Mouse (Mus musculus): ENCODE measurements around the gene Garnl3.

Gene Garnl3

DNA sequence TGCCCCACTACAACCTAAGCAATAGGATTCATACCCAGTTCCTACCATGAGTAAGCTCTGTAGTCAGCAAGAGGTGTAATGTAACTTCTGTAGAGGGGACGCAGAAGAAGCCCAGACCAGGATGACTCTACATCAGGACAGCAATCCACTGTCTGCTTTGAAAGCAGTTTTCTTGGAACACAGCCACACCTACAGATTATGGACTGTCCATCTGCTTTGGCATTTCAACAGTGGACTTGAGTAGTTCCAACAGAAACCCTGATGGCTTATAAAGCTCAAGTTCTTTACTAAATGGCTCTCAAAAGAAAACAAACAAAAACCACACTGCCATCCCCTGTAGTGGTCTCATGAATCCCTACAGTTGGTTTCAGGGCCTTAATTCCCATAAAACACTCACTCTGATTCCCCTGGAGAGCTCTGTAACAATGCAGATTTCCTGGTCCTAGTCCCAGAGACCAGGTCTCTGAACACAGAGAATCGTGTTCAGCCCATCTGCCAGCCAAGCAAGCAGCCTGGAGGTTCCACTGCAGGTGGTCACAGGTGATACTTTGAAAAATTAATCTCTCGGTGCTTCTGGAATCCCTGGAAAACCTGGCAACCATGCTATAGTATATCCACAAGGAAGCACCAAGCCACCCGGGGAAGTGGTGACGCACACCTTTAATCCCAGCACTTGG, 42.0 kb downstream of the Garnl3 start:
- DNase-seq (ENCODE audit: low read depth, low spot score) = no peak

DNA sequence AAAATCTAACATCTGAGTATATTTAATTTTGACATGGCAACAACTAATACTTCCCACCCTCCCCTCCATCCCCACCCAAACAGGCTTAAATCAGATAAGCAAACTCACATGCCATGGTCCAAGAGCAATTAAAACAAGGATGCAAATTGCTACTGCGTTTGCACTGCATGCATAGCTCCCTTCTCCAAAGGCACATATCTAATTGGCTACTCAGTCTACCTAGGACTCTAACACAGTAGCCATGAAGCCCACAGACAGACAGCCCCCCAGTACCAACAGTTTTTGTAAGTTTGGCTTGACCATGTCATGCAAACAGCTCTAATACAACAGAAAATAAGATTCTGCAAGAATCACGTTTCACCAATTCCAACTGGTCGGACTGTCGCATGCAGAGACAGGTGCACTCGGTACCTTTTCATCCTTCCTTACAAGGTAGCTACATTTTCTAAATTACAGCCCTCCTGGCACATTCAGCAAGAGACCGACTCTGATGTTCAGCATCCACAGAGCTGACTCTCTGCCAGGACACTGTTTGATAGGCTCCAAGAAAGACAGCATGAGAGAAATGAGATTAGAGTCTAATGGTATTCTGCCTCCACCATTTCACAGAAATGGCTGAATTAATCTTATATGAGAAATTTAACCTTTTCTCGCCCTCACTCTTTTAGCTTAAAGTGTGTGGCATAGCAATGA, 44.6 kb downstream of the Garnl3 start:
- no peak for DNase-seq (ENCODE audit: low read depth, low spot score)

DNA sequence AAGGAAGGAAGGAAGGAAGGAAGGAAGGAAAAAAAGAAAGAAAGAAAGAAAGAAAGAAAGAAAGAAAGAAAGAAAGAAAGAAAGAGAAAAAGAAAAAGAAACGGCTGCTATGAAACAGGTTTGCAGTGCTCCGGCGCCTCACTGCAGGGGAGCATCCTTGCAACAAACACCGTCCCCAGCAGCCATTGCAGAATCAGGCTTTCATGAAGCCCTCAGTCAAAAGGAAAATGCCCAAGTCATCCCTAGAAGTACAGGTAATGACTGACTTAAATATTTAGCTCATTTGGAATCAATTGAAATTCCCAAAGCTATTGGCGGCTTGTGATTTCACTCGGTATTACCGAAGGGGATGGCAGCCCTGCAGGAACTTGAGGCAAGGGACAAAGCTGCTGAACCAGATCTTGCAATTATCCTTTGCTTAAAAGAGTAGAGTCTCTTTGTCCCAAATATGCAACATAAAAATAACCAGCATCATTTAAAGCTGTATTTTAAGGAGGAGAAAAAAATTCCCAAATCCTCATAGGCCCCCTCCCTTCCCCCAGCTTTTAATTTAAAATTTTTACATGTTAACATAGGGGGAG, 45.3 kb downstream of the Garnl3 start:
- no peak for DNase-seq (ENCODE audit: low read depth, low spot score)

DNA sequence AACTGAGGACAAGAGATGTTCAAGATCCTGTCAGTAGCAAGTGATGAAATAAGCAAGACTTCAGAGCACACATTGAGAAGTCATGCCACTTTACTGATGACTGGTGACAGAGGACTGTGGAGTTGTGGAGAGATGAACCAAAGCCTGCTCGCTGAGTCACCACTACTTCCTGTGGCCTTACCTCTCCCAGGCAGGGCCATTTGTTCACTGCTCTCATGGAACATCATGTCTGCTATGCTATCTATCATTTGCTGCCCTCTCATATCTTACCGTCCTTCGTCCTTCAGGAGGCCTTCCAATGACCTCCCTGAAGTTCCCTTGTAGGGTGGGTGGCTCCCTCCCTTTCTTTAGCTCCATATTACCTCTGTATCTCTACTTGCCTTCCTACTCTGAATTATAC, 47.2 kb downstream of the Garnl3 start:
- no peak for DNase-seq (ENCODE audit: low read depth, low spot score)

DNA sequence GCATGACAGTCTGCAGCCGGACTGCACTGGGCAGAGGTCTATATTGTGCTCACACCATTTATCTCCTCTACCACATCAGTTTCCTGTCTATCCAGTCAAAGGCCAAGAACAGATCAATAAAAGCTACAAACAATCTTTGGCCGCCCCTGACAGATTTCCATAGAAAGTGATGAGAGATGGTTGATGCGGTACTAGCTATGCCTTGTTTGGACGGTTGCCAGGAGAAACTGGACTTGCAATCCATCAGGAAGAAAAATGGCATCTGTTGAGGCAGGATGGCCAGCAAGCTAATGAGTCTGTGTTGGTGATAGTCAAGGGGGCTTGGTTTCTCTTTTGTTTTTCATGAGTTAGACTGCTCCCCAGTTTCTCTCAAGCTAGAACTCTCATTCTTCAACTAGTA, 51.3 kb downstream of the Garnl3 start:
- no peak for DNase-seq (ENCODE audit: low read depth, low spot score)

DNA sequence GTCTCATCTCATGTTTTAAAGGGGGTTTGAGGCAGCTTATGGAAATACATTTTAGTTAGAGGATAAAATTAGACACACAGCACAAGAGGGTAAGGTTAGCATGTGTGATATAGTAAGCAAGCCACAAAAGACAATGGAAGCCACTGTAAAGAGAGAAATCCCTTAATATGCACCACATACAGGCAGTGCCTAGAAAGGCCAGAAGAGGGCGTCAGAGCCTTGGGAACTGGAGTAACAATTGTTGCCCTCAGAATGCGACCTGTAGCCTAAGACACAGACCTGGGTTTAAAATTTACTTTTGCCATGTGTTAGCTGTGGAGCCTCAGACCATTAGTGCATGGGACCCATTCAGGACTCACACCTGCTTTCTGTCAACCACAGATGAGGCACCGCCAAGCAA, 54.2 kb downstream of the Garnl3 start:
- DNase-seq (ENCODE audit: low read depth, low spot score) = peak; percentile 29

DNA sequence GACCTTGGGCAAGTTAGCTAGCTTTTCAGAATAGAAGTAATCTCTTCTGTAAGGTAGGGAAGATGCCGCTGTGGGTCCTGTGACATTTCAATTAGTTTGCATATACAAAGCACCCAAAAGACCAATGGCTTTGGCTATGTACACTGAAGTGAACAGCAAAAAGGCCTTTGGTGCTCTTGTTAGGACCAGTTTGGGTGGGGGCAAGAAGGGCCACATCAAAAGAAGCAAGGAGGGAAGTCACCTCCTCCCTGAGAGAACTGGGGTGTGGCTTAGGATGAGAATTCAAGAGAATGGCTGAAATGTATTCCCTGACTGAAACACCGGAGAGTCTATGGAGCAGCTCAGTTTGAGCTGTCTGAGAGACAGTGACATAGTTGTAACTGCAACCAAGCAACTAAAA, 56.5 kb downstream of the Garnl3 start:
- no peak for DNase-seq (ENCODE audit: low read depth, low spot score)

DNA sequence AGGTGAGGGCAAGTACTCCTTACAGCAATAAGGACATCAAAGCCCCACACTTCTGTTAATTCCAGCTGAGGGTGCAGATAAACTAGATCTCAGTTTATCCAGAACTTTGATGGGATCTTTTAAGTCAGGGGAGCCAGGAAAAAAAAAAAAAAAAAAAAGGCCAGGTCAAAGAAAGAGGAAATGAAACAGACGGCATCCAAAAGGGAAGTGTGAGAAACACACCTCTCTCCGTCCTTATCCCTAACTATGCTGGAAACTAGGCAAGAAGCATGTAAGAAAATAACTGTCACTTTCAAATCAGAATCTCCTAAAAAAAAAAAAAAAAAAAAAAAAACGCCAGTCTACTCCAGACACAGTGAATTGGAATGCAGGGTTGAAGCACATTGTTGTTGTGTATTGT, 57.3 kb downstream of the Garnl3 start:
- DNase-seq (ENCODE audit: low read depth, low spot score) = no peak

DNA sequence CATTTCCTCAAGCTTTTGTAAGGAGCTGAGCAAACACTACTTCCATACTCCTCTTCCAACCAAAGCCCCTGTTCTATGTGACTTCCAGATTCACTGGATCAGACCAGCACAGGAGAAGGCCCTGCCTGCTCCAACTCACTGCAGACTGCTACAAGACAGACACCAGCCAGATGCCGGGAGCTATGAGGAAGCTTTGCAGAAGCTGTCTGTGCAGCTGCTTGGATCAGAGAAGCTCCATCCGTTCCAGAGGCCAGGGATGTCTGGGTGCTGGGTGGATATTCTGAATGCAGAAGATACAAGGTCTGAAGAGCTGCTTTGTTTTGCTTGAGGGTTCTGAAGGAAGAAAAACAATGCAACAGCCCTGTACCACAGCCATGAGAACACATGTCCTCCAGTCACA, 59.1 kb downstream of the Garnl3 start:
- DNase-seq (ENCODE audit: low read depth, low spot score) = no peak

DNA sequence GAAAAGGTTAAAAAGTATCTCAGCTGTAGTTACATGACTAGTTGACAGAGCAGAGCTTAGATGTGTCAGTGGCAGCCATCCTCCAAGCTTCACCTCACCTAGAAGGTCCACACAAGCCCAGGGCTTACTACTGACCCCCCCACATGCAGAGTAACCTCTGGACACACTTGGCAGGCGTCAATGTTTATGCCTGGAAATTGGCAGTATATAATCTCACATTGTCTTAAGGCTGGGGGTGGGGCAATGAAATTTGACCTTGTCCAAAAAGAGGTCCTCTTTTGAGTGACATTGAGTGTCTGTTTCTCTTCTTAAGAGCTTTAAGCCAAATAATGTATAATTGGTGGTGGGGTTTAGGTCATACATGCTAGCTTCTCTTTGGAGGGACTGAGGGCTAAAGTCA, 65.8 kb downstream of the Garnl3 start:
- DNase-seq (ENCODE audit: low read depth, low spot score) = no peak

DNA sequence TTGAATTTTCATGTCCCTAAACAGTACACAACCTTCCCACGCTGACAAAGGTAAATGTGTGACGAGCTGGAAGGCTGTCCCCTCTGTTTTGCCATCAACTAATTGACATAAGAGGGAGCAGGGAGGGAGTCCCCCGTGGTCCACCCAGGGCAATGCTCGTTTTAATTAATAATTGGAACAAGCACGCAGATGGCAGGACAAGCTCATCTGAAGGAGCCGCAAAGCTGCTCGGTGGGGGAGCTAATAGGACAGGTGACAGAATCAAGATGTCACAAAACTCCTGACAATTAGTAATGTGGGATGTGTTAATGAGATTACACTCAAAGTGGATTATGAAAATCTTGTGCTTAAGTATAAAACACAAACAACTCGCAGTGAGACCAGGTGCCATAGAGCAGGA, 68.7 kb downstream of the Garnl3 start:
- no peak for DNase-seq (ENCODE audit: low read depth, low spot score)

DNA sequence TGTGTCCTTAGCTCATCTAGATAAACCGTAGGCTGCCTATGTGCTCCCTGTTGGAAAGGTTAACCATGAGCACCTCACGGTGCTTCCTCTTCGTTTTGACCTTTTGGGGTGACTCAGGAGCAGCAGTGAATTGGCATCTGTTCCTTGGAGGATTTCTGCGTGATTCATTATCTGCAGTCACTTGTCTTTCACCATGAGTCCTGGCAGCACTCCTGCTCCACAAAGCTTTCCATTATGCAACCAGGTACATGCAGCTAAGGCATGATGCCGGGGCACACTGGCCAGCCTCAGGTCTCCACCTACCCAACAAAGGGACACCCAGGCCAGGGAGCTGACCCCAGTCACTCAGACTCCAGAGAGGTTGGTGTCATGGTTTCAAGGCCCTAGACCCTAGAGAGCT, 72.5 kb downstream of the Garnl3 start:
- no peak for DNase-seq (ENCODE audit: low read depth, low spot score)

DNA sequence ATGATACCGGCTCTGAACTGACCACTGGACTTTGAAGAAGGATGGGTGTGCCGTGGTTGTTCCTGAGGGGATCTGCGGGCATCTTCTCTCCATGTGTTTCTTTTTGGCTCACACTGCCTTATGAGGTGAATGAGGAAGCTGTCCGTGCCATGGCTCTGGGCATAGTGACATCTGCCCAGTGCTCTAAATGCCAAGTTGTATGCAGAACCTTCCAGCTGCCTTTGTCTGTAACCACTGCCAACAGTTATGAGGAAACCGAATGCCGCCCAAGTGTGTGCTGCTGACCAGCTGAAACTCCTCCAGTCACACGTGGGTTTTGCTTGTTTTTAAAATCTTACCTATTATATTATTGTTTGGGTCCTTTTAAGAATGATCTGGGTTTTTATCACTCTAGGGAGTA, 73.9 kb downstream of the Garnl3 start:
- no peak for DNase-seq (ENCODE audit: low read depth, low spot score)

DNA sequence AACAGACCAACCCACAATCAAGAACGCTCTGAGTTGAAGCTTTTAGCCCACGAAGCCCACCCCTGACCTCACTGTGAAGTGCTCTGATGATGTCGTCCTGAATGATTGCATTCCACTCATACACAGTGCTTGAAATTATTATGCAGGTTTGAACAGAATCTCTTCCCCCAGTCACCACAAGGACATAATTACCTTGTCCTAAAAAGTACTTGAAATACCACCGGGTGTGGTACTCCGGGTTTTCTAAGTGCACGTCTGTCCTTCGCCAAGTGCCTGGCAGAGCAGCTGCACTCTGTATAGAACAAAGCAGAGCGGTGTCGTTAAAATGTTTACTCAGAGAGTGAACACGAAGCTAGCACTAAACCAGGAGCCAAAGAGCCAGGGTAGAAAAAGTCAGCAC, 77.5 kb downstream of the Garnl3 start:
- DNase-seq (ENCODE audit: low read depth, low spot score) = peak; percentile 10

DNA sequence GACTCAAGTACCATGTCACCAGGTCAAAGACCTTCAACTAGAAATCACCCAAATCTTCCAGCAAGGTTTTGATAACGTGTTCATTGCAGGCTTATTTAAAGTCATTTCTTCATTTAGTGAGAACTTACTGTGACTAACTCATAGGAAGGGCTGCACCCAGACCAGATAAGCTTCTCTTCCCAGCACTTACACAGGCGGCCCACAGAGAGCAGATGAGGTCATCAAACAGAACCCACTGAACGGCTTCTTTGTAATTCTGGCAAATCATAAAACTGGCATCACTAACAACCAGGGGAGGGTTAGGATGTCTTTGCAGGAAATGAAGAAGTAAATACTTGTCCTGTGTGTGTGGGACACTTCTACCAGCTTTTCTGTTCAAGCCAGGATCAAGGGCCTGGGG, 84.1 kb downstream of the Garnl3 start:
- no peak for DNase-seq (ENCODE audit: low read depth, low spot score)

DNA sequence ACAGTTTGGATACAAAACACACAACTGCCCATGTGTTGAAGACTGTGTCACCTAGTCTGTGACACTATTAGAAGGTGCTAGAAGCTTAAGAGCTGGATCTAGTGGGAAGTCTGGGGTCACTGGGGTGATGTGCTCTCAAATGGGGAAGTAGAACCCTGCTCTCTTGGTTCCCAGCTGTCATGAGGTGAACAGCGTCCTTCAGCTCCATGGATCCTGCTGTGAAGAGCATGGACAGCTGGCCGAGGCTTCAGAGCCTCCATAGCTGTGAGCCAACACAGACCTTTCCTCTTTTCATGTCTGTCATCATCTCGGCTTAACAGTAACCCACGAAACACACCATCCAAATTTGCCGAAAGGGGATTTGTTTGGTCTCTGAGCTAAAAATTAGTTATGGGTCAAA, 84.5 kb downstream of the Garnl3 start:
- DNase-seq (ENCODE audit: low read depth, low spot score) = no peak

DNA sequence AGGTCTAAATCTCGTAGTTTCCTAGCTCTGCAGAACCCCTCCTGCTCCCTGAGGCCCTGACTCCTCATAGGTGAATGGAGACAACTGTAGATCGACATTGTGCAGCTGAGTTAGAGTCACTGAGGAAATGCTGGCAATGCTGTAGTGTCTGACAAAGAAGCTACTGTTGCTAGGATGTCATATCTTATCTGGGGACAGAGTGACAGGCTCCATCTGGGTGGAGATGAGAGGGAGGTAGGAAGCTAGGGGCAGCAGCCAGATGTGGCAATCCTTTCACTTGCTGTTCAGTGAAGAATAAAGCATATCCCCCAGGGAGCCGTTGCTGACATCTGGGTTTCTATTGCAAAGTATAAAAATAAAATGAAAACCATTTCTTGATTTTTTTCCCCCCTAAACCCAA, 85.6 kb downstream of the Garnl3 start:
- no peak for DNase-seq (ENCODE audit: low read depth, low spot score)

DNA sequence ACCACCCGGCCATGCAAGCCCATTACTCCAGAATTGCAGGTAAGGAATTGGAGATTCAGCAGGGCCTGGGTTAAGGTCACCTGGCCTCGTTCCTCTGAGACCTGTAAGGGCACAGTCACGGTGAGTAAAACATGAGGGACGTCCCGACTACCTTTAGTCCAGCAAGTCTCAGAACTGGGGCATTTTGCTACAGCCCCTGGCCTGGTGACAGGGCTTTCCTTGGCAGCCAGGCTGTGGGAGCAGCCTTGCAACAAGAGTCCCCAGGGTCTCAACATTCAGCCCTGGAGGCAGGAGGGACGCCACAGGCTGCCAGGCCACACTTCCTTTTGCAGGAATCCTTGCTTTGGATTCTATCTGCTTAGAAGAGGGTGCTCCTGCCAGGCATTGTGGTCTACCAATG, 88.7 kb downstream of the Garnl3 start:
- no peak for DNase-seq (ENCODE audit: low read depth, low spot score)

DNA sequence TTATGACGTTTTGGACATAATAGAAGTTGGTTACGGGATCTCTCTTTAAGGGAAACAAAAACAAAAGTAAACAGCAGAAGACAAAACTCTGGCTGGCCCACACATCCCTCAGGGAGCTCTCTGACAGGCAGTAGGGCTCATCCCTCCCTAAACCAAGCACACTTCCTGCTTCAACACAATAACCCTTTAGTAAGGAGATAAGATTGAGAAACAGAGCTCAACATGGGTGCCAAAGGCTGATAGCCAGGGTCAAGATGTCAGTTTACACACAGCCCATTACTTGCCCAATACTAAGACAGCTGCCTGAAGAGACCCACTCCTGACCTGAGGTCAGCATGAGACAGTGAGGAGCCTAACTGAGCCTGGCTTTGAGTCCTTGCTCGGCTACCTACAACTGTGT, 89.9 kb downstream of the Garnl3 start:
- DNase-seq (ENCODE audit: low read depth, low spot score) = no peak

DNA sequence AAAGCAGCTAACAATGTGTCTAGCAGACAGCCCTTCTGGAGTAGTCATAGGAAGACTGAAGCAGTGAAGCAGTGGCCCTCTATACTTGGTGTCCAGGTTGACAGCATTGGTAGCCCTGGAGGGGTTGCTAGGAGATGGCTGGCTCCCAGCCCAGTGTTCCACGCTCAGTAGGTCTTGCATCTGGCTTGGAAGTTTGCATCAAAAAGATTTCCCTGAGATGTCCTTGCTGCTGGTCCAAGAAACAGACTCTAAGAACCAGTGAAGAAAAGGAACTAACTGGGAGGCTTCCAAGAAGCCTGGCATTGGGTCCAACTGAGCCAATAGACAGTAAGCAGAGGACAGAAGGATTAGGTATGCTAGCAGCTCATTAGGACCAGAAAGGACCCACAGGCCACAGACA, 94.0 kb downstream of the Garnl3 start:
- DNase-seq (ENCODE audit: low read depth, low spot score) = no peak

DNA sequence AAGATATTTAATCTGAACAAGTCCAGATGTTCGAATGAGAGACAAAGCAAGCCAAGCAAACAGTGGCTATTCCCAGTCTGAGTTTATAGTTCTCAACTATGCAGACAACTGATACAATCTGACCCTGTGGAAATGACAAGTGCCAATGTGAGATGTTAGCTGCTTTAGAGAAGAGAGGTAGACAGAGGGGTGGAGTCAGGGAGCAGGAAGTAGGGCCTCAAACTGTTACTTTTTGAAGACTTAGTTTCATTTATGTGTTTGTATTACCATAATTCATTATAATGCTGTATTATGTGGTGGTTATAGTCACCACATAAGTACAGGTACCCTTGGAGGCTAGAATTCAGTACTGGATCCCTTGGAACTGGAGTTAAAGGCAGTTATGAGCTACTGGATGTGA, 96.2 kb downstream of the Garnl3 start:
- no peak for DNase-seq (ENCODE audit: low read depth, low spot score)

DNA sequence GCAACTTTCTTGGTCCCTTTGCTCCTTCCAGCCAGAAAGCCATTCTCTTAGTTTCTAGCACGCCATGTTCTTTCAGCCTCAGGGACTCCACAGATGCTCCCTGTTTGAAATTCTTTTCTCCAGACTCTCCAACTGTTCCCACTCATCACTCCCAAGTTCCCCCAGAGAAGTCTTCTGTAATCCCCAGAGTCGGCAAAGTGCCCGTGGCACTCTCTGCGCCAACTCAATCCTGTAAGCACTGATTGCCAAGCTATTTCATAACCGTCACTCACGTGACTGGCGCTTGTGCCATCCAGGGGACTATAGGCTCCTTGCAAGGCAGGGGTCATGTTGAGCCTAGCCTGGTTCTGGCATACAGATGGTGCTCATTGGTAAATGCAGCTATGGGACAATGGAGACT, 98.2 kb downstream of the Garnl3 start:
- DNase-seq (ENCODE audit: low read depth, low spot score) = no peak

DNA sequence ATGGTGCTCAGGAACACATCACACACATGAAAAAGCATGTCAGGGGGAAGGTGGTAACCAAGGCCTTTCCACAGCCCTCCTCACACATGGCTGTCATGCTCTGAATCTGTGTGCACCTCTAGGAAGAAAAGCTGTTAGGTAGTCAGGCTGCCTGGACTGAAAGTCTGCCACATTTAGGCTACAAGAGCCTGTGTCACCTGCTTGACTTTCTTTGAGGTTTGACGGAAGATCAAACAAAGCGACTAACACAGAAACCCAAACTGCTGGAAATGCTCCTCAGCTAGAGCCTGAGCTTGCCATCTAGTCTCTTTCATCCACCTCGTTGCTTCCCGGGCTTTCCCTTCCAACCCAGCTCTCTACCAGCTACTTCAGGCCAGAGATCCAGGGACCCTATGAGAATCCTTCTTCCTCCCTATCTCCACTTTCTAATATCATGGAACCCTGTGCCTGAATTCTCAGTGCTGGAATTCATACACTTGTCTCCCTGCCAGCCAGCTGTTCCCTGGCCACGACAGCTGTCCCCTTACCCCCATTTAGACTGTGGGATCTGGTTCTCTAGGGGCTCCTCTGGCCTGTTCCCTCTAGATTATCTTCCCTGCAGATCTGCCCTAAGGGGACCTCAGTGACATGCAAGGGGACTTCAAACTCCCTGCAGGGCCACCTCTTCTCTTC, 98.9 kb downstream of the Garnl3 start:
- no peak for DNase-seq (ENCODE audit: low read depth, low spot score)

Data from forelimb bud, embryonic 11.5 days (tissue).